Mouse (Mus musculus) midbrain, embryonic 16.5 days (tissue): Measurements from ENCODE around the gene Bloc1s4. TPM values are rescaled to one million over a fixed set of nuclear protein-coding genes. Genes with fewer than 3 reads are reported as not detected.

Source experiments
- ATAC-seq: fragments of 200-750 bp; cut with Nextera tagmentation; 2 replicates; pipeline ENCODE4 v1.8.0; 2017; ENCODE audit warnings: moderate TSS enrichment
- H3K27ac ChIP-seq: fragments of 300-500 bp; sonication (generic); 2 replicates; pipeline ENCODE4 v1.5.1; 2014; ENCODE audit warnings: mild to moderate bottlenecking, low read length, mixed read lengths
- H3K27me3 ChIP-seq: fragments of 300-500 bp; sonication (generic); 2 replicates; pipeline ENCODE4 v1.6.1; 2014; ENCODE audit warnings: low read depth, low read length, mixed read lengths; ENCODE audit not compliant: control insufficient read depth, insufficient read depth
- H3K36me3 ChIP-seq: fragments of 300-500 bp; sonication (generic); 2 replicates; pipeline ENCODE4 v1.6.1; 2014; ENCODE audit warnings: mild to moderate bottlenecking, low read length, moderate library complexity, mixed read lengths; ENCODE audit not compliant: control insufficient read depth, insufficient read depth
- H3K4me1 ChIP-seq: fragments of 300-500 bp; sonication (generic); 2 replicates; pipeline ENCODE4 v1.6.1; 2014; ENCODE audit warnings: mild to moderate bottlenecking, low read length, mixed read lengths; ENCODE audit not compliant: control insufficient read depth, insufficient read depth
- H3K4me2 ChIP-seq: fragments of 300-500 bp; sonication (generic); 2 replicates; pipeline ENCODE4 v1.6.1; 2014; ENCODE audit warnings: mild to moderate bottlenecking, low read length, mixed read lengths
- H3K4me3 ChIP-seq: fragments of 300-500 bp; sonication (generic); 2 replicates; pipeline ENCODE4 v1.5.1; 2014; ENCODE audit warnings: low read depth, mild to moderate bottlenecking, low read length, moderate library complexity, mixed read lengths
- H3K9ac ChIP-seq: fragments of 300-500 bp; sonication (generic); 2 replicates; pipeline ENCODE4 v1.6.1; 2014; ENCODE audit warnings: low read depth, low read length, mixed read lengths
- H3K9me3 ChIP-seq: fragments of 300-500 bp; sonication (generic); replicated peaks from 2 replicates; pipeline ENCODE4 v1.6.1; 2014; ENCODE audit warnings: mild to moderate bottlenecking, low read length, mixed read lengths; ENCODE audit not compliant: control insufficient read depth, poor library complexity, severe bottlenecking
- WGBS: fragments of 180-500 bp; shearing (Covaris S2); extraction: QIAGEN DNeasy Blood & Tissue Kit; methylation state at CpG from one replicate; pipeline ENCODE4 v1.1.7; 2014; 5-methylcytosine and 5-hydroxymethylcytosine counted together
- polyA plus RNA-seq: library from polyadenylated mRNA; unstranded; fragments of >200 nt; fragmentation: Nextera tagmentation; extraction: Ambion mirVana; gene quantifications from 2 replicates; pipeline ENCODE4 v1.2.1, GENCODE M21; 2015

The Bloc1s4 gene
- polyA plus RNA-seq, 1 experiment from 2014 or later = 29.3 TPM

DNA sequence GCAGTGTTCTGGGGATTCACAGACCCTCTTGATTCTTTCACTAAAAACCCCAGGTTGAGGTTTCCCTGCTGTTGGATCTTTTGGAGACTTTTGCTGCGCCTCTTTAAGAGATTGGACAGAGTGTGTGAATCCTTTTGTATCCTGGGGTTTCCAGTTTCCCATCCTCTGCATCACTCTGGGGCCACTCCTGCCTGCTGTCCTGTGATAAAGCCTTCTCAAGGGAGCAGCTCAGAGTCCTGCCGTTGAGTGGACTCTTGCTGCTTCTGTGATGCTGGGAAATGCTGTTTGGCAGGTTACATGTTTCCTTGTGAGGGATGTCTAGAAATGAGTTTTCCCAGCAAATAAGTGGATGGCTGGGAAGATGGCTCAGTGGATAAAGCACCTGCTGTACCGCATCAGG is 15.0 kb downstream of the Bloc1s4 start:
- 66% methylated on average over 3 of the region's 3 CpGs for WGBS
- Histone ChIP-seq H3K9ac (no peak overlapping the region), H3K4me1 (no peaks in the 10 kb centered on the region), H3K9me3 (no peaks in the 10 kb centered on the region), H3K27ac (no peak overlapping the region), H3K4me2 (no peak overlapping the region), H3K36me3 (no peaks in the 10 kb centered on the region), H3K27me3 (no peaks in the 10 kb centered on the region), H3K4me3 (no peak overlapping the region)
- no peak for ATAC-seq

DNA sequence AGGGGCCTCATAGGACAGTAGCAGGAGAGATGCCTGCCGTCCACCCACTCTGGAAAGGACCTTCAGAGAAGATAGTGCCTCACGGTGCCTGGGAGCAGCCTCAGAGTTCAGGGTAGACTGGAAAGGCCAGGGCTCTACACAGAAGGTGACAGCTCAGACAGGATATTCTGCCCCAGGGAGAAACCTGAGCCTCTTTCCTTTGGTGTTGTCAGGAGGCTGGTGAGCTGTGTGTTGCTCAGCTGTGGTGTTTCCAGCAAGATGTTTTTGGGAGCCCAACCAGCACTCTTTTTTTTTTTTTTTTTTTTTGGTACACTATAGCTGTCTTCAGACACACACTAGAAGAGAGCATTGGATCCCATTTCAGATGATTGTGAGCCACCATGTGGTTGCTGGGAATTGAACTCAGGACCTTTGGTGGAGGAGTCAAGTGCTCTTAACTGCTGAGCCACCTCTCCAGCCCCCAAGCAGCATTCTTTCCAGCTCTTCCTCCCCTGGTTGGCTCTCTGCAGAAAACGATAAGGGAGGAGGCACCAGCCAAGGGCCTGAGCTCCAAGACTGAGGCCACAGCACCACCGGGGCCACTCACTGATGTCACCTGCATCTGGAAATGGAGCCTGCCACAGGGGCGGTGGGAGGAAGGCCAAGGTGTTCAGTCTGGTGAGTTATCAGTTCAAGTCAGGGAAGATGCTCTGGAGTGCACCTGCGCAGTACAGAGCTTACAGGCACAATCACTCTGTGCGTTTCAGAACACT is 16.4 kb downstream of the Bloc1s4 start:
- H3K27ac ChIP-seq = no peak overlapping the region
- H3K27me3 ChIP-seq = no peaks in the 10 kb centered on the region
- H3K4me1 ChIP-seq = no peaks in the 10 kb centered on the region
- H3K4me2 ChIP-seq = no peak overlapping the region
- H3K4me3 ChIP-seq = no peak overlapping the region
- no peaks in the 10 kb centered on the region for H3K9me3 ChIP-seq
- no peaks in the 10 kb centered on the region for H3K36me3 ChIP-seq
- WGBS = 81% methylated on average over 7 of the region's 7 CpGs
- no peak overlapping the region for H3K9ac ChIP-seq
- ATAC-seq = no peak

- WGBS = 62% methylated on average over 3 of the region's 3 CpGs
- H3K27ac ChIP-seq = no peak overlapping the region
- H3K4me2 ChIP-seq = no peak overlapping the region
- ATAC-seq = no peak
- H3K4me1 ChIP-seq = no peaks in the 10 kb centered on the region
- H3K9ac ChIP-seq = no peak overlapping the region
- no peaks in the 10 kb centered on the region for H3K36me3 ChIP-seq
- H3K4me3 ChIP-seq = no peak overlapping the region
- H3K9me3 ChIP-seq = no peaks in the 10 kb centered on the region
- H3K27me3 ChIP-seq = no peaks in the 10 kb centered on the region
Measured at GRCm38 (mm10) chr5:36730689-36731088, 17.8 kb downstream of the Bloc1s4 start.

DNA sequence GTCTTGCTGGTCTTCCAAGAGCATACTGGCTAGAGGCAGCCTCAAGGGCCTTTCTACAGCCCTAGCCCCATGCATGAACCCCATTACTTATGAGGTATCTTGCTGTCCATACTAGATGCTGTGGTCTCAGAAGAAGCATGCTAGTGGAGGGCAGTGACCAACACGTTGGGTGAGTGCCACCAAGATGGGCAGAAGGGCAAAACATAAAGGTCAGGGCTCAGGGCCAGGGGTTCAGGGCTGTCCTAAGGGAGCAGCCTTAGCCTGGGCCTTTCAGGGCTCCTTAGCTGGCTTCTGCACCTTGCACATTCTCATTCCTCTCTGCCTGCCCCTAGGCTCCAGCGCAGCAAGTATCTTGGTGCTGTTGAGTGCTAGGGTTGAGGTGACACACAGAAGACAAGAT is 18.5 kb downstream of the Bloc1s4 start:
- H3K27me3 ChIP-seq = no peaks in the 10 kb centered on the region
- H3K4me2 ChIP-seq = no peak overlapping the region
- no peaks in the 10 kb centered on the region for H3K4me1 ChIP-seq
- H3K36me3 ChIP-seq = no peaks in the 10 kb centered on the region
- H3K9ac ChIP-seq = no peak overlapping the region
- no peak overlapping the region for H3K27ac ChIP-seq
- no peaks in the 10 kb centered on the region for H3K9me3 ChIP-seq
- no peak overlapping the region for H3K4me3 ChIP-seq
- WGBS = 84% methylated on average over 2 of the region's 2 CpGs
- no peak for ATAC-seq

DNA sequence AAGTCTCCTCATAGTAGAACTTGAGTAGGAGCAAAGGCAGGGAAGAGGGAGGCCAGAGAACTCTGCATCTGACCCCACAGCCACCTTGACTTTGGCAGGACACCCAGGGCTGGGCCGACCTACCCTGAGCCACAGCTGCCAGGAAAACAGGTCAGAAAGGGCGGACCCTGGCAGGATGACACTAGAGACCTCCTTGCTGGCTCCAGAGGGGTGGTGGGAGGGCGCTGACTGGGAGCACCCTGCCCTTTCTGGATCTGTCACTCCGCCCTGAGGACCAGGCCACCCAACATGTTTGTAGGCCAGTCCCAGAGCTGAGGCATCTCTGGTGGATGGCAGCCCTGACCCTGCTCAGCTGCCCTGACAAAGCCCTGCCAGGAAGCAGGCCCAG is 19.4 kb downstream of the Bloc1s4 start:
- no peak for ATAC-seq
- Histone ChIP-seq H3K4me3 (no peak overlapping the region), H3K36me3 (no peaks in the 10 kb centered on the region), H3K9ac (no peak overlapping the region), H3K4me2 (no peak overlapping the region), H3K27me3 (no peaks in the 10 kb centered on the region), H3K9me3 (no peaks in the 10 kb centered on the region), H3K27ac (no peak overlapping the region), H3K4me1 (no peaks in the 10 kb centered on the region)
- WGBS = 78% methylated on average over 4 of the region's 4 CpGs

DNA sequence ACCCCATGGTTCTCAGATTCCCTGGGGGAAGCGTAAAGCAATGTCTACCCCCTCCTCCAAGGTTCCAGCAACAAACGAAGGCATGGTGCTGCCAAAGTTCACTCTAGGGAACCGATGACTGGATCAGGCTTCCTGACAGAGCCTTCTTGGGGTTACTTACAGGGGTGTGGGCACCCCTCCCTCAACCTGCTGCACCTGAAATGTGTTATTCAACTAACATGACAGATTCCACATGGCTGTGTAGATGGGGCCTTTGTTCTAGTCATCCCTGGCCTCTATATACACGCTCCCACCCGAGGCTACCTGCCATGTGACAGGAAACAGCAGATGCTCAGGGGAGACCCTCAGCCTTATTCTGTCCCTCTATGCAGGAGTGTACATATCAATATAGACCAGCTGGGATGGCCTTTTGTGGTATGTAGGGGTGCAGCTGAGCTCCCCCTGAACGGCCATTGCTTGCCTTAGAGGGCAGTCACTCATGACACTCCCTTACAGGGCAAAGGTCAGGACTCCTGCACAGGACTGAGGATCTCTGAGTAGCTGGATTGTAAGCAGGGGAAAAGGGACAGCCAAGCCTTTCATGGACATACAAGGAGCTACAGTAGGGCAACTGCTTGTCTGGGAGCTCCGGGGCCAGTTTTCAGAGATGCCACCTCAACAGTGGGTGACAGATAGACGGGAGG is 19.9 kb downstream of the Bloc1s4 start:
- 86% methylated on average over 8 of the region's 8 CpGs for WGBS
- no peak overlapping the region for H3K9ac ChIP-seq
- H3K4me3 ChIP-seq = no peak overlapping the region
- H3K4me2 ChIP-seq = no peak overlapping the region
- no peaks in the 10 kb centered on the region for H3K27me3 ChIP-seq
- H3K4me1 ChIP-seq = no peaks in the 10 kb centered on the region
- no peak for ATAC-seq
- no peaks in the 10 kb centered on the region for H3K36me3 ChIP-seq
- no peak overlapping the region for H3K27ac ChIP-seq
- no peaks in the 10 kb centered on the region for H3K9me3 ChIP-seq

GRCm38 (mm10) chr5:36727776-36728175 is 20.7 kb downstream of the Bloc1s4 start:
- H3K9ac ChIP-seq = no peak overlapping the region
- no peak overlapping the region for H3K4me3 ChIP-seq
- H3K27me3 ChIP-seq = no peaks in the 10 kb centered on the region
- H3K9me3 ChIP-seq = no peaks in the 10 kb centered on the region
- no peak overlapping the region for H3K4me2 ChIP-seq
- ATAC-seq = no peak
- 88% methylated on average over 7 of the region's 7 CpGs for WGBS
- no peak overlapping the region for H3K27ac ChIP-seq
- no peaks in the 10 kb centered on the region for H3K36me3 ChIP-seq
- H3K4me1 ChIP-seq = no peaks in the 10 kb centered on the region

DNA sequence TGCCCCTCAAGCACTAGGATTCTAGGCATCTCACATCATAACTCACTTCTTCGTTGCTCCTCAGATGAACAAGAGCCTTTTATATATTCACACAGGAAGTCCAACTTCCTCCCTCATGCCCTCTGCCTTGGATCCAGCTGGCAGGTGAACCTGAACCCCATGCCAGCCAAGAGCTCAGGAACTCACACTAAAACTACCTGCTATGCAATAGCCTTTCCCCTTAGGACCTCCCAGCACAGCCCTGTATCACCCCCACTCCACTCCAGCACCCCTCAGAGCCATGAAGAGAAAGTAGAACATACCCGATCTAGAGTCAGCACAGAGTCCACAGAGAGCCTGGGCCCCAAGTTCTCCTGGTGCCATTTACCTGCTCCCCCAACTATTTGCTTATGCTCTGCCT is 21.3 kb downstream of the Bloc1s4 start:
- 68% methylated on average over 2 of the region's 2 CpGs for WGBS
- Histone ChIP-seq H3K9ac (no peak overlapping the region), H3K27me3 (no peaks in the 10 kb centered on the region), H3K4me3 (no peak overlapping the region), H3K4me2 (no peak overlapping the region), H3K4me1 (no peaks in the 10 kb centered on the region), H3K27ac (no peak overlapping the region), H3K36me3 (no peaks in the 10 kb centered on the region), H3K9me3 (no peaks in the 10 kb centered on the region)
- ATAC-seq = no peak

- Histone ChIP-seq H3K4me2 (no peak overlapping the region), H3K4me3 (no peak overlapping the region), H3K4me1 (no peaks in the 10 kb centered on the region), H3K27ac (no peak overlapping the region), H3K9ac (no peak overlapping the region), H3K36me3 (no peaks in the 10 kb centered on the region), H3K9me3 (no peaks in the 10 kb centered on the region), H3K27me3 (no peaks in the 10 kb centered on the region)
- ATAC-seq = no peak
- 76% methylated on average over 9 of the region's 9 CpGs for WGBS
Measured at GRCm38 (mm10) chr5:36726387-36726801, 22.1 kb downstream of the Bloc1s4 start.
